Mouse (Mus musculus): ENCODE measurements around the gene Vps53.

DNA sequence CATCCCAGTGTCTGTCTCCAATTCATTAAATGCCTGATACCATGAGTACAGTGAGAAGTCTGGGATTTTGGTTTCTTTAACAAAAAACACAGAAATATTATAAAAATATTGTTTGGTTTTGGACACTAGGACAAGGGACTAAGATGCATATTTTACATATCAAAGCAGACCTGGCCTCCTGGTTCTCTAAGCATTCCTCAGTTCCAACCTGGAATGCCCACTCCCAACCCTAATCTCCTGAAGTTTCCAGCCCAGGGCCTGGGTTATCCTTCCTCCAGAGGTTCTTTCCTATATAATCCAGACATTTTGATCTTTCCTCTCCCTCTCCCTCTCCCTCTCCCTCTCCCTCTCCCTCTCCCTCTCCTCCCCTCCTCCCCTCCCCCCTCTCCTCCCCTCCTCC is 45.6 kb upstream of the Vps53 start:
- TF ChIP-seq CTCF (conservative IDR thresholded peaks at IDR 0.05; ENCODE audit: low read length): no peak
- no peak for TF ChIP-seq POU5F1 (IDR thresholded peaks at IDR 0.05; ENCODE audit: borderline replicate concordance, low read length)
- TF ChIP-seq NANOG (IDR thresholded peaks at IDR 0.05; ENCODE audit: borderline replicate concordance, low read length): no peak

Measured in E14TG2a.4 (cell line).